Mouse (Mus musculus) frontal cortex, adult (tissue): Measurements from ENCODE around the gene Knop1.
A peak's percentile ranks its signal among the peaks of the same experiment; 100 is the strongest.

ENCODE experiments used
- ATAC-seq: cut with Nextera tagmentation; 2 replicates; pipeline ENCODE4 v1.9.2; 2017; ENCODE audit warnings: mild to moderate bottlenecking, moderate library complexity, mixed read lengths; ENCODE audit not compliant: low TSS enrichment

The Knop1 gene

DNA sequence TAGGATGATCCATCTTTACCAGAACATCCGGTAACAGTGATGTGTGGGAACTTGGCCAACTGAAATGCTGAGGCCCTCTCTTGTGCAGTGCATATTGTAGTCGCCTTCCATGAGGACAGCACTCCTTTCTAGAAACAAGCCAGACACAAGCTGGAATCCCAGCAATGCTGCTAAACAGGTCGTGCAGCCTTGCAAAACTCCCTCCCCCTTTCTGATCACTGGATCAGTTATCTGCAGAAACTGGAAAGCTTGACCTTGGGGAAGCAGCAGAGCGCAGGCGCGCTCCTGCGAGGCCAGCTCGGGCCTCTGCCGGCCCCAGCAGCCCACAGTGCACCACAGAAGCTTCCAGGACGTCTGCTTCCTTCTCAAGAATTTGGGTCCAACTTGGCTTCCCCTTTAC, 7.3 kb downstream of the Knop1 start:
- no peak for ATAC-seq

DNA sequence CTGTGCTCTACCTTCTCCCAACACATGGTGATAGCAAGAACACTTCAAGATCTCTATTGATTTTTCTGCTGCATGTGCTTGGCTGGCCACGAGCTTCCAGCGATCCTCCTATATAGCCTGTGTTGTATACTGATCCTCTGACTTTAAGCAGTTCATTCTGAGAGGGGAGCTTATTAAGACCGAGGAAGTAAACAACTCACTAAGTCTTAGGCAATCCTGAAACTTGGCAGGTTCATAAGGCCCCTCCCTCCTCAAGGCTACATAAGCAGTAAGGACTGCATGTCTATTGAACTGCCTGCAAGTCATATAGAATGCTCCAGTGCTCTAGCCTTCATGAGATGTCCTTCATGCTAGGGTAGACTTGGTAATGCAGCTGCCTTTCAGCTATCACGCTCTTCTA, 9.7 kb downstream of the Knop1 start:
- no peak for ATAC-seq

DNA sequence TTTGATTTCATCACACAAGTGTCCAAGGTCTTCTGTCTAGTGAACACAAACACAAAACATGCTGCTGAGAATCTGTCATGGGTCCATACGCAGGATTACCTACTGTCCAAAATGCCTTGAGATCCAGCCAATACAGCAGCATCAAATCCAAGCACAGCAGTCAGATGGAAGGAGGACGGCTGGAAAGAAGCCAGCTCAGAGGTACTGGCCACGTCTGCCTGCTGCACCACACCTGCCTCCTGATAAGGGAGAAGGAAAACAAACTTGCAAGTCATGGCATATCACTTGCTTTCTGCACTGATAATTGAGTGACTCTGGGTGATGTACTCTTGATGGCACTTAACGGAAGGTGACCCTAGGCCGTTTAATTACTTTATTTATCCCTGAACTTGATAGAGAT, 10.9 kb downstream of the Knop1 start:
- no peak for ATAC-seq

DNA sequence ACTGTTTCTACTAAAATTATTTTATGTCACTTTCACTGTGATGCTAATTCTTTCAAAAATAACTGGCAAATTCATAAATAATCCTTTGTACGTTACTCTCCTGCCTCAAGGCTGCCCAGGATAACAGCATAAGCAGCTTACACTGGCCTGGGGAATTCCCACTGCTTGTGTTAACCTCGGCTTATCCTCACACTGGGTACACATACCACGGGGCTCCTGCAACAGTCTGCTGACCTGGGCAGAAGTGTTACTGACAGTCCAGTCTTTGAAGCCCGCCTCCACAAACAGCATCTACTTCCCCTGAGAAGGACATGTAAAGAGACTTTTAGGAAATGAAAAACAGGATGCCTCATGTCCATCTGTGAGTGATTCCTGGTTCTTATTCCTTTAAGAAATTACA, 13.1 kb downstream of the Knop1 start:
- ATAC-seq = no peak

DNA sequence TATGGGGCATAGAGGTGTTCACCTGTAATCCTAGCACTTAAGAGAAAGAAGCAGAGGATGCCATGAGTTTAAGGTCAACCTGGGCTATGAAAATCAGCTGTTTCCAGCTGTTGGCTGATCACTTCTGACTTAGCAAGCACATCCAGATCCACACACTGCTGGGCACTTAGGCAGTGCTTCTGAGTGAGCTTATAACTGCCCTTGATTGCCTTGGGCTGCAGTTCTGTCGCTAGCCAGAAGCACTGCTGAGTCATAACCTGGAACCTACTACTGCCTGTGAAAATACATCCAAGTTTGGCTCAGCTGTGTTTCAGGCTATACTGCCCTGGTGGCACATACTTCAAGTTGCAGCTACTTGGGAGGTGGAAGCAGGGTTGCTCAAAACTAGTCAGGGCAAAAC, 14.3 kb downstream of the Knop1 start:
- peak; percentile 87 for ATAC-seq

DNA sequence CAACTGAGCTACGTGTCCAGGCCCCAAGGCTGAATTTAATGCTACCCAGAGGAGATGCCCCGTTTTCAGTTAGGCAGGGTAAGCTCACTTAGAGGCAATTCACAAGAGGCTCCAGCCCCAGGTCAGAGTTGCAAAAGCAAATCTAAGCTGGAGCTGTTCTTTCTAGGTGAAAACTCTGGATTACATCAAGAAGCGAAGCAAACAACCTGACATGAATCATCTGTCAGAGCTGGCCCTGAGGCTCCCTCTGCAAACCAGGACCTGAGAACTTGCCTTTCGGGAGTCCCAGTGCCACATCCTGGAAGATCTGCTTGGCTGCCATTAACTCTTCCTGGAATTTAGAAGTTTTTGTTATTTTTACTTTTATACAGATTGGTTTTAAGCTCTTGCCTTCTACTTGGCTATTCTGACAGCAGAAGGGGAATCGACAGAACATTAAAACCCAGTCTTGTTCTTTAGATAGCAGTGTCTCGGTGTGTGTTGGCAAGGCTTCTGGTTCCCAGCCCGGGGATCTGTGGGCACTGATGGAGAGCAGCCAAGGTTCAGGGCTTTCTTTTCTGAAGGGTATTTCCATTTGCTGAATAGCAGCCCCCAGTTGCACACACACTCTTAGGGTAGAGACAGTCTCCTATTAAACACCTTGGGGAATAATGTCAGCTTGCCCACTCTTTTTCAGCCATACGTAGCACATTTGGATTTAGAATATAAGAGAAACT, 14.9 kb downstream of the Knop1 start:
- peak; percentile 31; the same call in 1 of the 2 replicates for ATAC-seq

DNA sequence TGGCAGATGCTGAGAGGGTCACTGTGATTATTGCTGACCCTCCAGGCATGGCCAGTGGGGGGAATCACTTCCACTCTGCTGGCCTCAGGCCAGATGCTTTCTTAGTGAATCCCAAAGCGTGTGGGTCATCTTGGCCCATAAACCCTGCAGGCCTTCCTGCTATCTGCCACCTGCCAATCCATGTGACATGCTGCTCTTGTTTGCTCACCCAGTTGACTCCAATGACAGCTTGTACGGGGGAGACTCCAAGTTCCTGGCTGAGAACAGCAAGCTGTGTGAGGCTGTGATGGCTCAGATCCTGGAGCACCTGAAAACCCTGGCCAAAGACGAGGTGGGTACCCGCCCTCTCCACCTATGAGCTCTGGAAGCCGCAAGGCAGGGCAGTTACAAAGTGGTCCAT, 18.2 kb downstream of the Knop1 start:
- no peak for ATAC-seq

DNA sequence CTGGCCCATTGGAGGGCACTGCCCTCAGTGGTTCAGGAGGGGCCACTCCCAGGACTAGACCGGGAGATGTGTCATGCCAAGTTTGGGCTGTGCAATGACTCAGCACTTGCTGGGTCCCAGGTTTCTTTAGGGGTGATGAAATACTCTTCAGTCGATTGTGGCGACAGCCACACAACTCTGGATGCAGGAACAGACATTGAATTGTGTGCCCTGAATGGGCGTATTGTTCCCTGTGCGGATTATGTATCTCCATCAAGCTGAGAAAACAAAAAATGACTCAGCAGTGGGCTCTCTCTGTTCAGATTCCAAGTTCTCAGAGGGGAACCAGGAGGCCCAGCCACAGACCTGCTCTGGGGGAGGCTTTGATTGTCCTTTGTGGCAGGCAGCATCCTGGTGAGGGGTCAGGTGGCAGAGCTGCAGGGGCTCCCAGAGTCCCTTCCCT, 28.1 kb downstream of the Knop1 start:
- peak; percentile 51 for ATAC-seq

DNA sequence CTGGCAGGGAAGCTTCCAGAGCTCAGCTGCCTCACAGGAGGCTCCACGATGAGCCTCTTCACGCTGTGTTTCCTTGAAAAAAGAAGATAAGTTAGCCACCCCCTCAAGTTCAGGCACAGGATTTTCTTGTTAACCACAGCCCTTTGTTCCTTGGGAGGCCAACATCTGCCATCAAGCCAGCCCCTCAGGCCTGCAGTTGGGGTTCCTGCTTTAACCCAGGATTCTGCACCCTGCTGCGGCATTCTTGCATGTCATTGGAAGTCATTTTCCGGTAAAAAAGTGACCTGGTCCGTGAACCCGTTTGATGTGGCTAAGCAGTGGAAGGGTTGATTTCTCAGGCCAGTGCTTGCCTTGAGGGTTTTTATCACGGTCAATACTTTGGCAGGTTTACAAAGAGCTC, 31.6 kb downstream of the Knop1 start:
- no peak for ATAC-seq

DNA sequence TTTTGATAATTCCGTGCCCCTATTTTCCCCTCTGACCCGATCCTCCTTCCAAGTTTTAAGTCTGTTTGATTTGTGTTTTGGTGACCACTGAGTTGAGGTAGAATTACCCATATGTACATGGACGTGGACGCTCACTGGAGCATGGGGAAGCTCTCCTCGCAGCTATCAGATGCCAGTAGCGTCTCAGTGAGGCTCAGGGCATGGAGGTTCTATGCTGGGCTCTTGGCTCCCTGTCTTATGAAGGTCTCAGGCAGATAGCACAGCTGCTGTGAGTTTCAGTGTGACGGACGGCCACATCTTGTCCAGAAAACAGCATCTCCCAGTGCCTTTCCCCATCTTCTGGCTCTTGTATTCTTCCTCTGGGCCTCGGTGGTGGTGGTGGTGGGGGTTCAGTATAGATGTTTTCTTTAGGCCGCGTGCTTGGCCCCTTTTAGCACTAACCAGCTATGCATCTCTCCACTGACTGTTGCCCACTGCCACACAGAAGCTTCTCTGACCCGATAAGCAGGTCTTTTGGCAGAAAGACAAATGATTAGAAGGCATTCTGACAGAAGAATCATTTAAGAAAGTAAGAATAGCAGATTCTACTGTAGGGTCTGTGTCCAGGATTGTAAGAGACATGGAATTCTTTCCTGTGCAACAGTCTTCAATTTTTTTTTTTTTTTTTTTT, 34.0 kb downstream of the Knop1 start:
- ATAC-seq = no peak

DNA sequence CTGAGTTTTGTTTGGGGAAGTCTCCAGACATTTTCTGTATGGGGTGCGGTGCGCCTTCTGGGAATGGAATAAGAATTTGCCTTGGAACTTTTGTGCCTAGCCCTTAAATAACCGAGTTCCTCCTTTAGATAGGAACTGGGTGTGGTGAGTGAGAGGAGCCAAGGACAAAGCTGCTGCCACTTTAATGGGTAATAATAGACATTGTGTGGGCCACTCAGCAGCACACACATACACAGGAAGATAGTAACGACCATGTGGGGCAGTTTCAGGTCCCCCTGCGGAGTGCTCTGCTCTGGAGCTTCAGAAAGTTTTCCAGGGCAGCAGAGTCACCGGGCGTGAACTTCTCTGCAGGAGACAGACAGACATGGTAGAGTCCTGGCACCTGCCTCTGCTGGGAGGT, 34.7 kb downstream of the Knop1 start:
- peak; percentile 41; the same call in 1 of the 2 replicates for ATAC-seq

DNA sequence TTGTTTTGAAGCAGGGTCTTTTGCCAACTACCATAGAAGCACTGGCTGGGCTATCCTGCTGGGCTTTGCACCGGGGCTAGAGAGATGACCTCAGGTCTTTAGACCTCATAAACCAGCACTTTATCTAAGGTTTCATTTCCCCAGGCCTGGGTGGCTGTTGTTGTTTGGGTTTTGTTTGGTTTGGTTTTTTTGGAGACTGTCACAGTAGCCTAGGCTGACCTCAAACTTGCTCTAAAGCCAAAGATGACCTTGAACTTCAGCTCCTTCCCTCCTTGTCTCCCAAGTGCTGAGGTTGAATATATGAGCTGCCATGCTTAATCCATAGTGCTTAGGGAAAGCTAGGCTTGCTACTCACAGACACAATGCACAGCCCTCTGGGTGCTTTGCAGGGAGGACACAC, 36.4 kb downstream of the Knop1 start:
- no peak for ATAC-seq

DNA sequence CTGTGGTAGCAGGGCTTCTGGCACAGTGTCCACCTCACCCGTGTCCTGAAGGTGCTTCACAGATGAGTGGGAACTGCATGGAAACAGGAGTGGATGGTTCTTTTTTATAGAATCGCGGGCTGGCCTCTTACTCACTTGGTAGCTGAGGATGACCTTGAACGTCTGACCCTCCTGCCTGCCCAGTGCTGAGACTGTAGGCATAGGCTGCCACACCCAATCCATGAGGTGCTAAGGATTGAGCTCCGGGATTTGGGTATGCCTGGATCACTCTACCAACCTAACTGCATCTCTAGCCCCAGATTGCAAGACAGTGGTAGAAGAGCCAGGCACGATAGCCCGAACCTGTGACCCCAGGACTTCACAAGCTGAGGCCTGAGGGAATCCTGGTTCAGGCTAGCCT, 38.3 kb downstream of the Knop1 start:
- ATAC-seq = no peak

DNA sequence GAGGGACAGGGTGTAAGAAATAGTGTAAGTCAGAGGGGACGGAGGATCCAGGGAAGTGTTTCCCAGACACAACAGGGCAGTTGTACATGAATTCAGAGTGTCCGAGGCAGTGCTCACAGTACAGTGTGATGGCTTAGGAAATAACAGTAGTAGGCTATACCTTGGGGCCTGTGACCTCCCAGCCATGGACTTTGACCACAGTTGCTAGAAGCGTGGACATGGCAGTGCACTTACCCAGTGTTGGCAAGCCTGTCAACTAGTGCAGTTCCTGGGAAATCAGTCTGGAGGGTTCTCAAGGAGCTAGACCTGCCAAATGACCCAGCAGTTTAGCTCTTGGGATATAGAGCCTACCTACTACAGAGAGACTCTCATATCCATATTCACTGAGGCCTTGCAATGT, 39.8 kb downstream of the Knop1 start:
- no peak for ATAC-seq

DNA sequence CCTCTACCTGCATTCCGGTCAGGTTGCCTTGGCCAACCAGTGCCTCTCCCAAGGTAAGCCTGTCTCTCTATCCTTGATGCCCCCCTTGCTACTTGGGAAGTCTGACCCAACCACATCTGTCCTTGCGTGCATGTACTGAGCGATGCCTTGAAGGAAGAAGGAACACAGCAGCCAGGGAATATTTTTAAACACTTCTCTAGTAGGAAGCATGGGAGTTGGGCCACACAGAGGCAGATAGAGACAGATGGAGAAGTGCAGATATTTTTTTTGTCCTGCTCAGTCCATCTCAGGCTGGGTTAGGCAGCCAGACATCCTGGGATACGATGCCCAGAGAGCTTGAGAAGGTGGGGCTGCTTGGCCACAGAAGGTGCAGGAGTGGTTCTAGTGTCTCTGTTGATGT, 42.5 kb downstream of the Knop1 start:
- peak; percentile 71 for ATAC-seq

DNA sequence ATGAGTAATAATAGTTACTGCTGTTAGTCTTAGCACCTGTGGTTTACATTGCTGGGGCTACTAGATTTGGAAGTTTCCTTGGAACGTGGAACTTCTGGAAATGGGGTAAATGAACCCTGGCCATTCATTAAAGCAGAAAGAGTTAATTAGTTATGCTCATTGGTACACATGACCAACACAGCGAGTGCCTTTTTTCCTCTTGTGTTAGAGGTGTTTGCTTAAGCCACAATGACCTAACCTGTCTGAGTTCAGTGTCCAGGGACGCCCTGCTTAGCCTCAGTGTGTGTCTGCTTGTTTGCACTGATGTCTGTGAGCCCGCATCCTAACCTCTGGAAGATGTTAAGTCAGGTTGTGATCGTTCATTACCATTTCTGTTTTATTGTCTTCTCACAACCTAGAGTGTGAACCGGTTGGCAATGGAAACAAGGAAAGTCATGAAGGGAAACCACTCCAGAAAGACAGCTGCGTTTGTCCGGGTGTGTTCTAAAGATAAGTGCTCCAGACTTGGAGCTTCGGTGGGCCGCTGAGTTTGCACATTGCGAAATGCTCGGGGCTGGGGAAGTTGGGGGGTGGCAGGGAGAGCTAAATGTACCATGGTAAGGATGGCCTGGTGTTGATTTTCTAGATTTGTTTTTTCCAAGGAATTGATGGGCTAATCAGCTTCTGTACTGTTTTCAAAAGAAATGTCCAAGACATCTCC, 44.5 kb downstream of the Knop1 start:
- no peak for ATAC-seq

DNA sequence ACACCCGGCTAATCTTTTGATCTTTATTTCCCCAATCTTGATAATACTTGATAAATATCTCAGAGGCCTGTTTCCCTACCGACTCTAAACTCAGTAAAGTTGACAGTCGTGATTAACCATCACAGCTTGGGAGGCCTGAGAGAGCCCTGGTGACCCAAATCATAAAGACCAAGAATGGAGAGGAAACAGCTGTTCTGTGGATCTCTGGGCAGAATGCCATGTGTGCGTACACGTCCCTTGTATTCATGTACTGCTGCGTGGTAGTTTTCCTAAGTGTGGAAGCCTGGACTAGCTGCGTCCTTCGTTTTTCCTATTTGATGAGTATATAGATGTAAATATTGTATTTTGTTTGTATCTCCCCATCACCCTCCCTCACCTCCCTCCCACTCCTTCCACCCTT, 48.2 kb downstream of the Knop1 start:
- peak; percentile 58; the same call in 1 of the 2 replicates for ATAC-seq

DNA sequence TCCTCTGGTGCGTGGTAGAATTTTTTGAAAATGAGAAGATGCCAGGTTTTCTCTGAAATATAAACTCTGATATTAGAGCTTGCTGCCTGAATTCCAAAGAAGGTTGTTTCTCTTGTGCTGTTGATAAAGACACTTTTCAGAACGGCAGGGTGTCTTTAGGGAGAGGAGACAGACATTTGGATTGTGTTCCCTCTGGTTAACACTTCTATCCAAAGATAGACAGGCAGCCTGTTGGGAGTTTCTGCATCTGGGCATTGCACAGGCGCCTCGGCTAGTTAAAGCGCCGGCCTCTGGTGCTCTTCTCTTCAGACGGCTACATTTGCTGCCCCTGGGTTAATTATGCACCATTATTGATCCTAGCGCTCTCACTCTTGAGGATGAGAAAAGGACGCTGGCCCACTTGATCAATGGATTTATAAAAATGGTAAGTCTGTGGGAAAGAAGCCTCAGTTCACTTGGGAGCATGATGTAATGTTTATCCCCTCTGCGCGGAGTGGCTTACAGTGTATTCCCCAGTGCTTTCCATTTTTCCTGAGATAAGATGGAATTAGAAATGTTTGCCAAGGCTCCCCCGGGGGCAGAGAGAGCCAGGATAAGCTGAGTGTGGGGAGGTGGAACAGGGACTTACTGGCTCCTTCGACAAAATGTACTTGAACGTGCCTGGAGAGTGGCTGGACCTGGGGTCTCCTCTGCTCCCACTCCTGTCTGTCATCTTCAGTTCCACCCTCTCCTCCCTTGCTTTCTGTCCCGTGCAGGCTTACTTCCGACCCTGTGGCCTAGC, 49.2 kb downstream of the Knop1 start:
- peak; percentile 80 for ATAC-seq

DNA sequence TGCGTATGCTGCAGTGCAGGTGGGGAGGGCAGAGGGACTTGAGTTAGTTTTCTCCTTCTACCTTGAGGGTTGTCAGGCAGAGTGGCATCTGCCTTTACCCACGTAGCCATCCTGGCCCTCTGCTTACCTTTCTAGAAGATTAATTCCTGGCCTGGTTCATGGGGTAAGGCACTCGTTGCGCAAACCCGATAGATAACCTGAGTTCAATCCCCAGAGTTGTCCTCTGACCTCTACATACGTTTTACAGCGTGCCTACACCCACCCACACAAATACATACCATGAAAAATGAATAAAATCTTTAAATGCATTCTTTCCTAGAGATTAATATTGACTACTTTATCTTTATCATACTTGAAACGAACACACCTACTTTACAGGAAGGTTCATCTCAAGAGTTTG, 52.6 kb downstream of the Knop1 start:
- ATAC-seq = no peak

DNA sequence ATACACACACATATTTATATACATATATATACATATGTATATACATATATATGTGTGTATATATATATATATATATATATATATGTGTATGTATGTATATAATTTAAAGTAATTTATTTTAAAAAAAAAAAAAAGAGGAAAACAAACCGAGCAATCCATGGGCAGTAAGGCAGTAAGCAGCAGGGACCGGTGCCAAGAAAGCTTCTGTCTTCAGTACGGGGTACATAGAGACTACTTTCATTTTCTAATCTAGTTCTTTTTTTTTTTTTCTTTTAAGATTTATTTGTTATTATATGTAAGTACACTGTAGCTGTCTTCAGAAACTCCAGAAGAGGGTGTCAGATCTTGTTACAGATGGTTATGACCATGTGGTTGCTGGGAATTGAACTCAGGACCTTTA, 54.3 kb downstream of the Knop1 start:
- ATAC-seq = no peak

DNA sequence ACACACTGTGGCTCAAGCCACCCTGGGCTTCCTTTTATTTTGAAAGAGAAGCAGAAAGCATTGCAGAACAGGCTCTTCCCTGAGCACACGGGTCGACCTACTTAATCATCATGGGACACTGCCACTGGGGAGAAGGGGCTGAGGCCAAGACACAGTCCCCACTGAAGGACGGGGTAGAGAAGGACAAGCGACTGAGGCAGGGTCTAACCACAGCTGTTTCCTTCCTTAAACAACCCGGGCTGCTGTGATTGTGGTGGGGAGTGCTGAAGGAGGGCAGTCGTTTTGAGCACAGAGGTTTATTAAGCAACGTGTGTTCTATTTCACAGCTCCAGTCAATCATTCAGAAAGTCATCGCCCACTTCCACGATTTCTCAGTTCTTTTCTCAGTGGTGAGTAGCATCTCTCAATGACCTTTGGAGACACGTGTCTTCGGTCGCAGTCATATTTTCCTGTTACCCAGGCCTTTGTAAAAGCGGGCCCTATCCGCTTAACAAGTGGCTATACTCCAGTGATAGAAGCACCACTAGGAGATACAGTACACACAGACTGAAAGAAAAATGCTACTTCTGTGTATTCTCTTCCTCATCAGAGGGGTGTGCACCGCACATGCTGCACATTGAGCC, 55.8 kb downstream of the Knop1 start:
- no peak for ATAC-seq

DNA sequence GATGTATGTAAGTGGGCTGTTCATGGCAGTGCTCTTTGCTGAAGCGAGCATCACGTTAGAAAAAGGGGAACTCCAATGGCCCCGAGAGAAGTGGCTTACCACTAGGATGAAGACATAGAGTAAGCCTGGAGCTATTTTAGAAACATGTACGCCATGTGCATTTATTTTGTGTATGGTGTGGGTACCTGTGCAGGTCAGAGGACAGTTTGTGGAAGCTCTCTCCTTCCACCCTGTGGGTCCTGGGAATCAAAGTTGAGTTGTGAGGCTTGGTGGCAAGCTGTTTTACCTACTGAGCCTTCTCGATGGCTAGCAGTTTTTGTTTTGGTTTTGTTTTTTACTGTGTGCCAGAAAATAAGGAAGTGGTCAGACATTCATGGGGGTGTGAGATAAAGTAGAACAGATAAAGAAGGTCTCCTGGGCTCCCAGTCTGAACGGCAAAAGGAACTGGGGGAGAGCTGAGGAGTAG, 57.9 kb downstream of the Knop1 start:
- no peak; the same call in 1 of the 2 replicates for ATAC-seq
